Mouse (Mus musculus): ENCODE results near the gene Ndufs7. TPM values are rescaled to one million over a fixed set of nuclear protein-coding genes. Genes with fewer than 3 reads are reported as not detected.

Ndufs7 gene
- total and polyA plus RNA-seq, 3 experiments = 943 to 1,990 (median 1,108) TPM

DNA sequence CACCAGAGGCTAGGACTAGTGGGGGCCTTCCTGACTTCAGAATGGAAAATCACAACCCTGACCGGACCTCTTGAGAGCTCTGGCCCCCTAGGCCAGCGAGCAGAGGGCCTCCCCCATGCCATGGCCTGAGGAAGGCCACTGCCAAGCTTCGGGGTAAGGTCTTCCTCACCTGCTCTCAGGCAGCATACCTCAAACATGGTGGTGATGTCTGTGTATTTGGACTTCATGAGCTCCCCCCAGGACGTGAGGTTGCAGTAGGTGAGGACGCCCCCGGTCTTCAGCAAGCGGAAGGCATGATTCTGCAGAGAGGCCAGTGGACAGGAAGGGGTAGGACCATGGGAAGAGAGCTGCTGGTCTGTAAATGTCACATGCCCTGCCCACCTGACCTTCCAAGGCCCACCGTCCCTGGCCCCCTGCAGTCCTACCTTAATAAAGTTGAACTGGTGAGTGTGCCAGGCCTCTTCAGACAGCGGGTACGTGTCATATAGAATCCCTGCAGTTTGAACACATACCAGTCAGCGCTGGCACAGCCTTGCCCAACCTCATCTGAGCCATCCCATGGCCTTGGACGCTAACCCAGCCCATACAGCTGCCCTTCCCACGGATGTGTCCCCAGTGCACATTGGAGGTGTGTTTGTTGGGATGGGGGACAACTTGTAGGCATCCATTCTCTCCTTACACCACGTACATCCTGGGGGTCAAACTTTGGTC, 10.0 kb downstream of the Ndufs7 start:
- Histone ChIP-seq H3K4me3 (no peak overlapping the region), H3K36me3 (ENCODE audit: control insufficient read depth, insufficient read depth, low read length) (no peaks in the 10 kb centered on the region), H3K27ac (no peak overlapping the region; the same call in 1 of the 2 replicates), H3K79me2 (replicated peaks; ENCODE audit: control insufficient read depth, insufficient read depth, low read length) (0 out of 2 replicates have a peak, but pooled peaks cover 1% of the 10 kb centered on the region), H3K9ac (ENCODE audit: low read depth, low read length) (no peak overlapping the region), H3K4me1 (ENCODE audit: control insufficient read depth, insufficient read depth, low read length) (peaks cover 7% of the 10 kb centered on the region), H3K27me3 (ENCODE audit: control insufficient read depth, insufficient read depth, low read length) (no peaks in the 10 kb centered on the region)
- DNase-seq = no peak
- TF ChIP-seq POLR2A (IDR thresholded peaks at IDR 0.05; ENCODE audit: insufficient read depth, low read depth, low read length) (no peak), CTCF (IDR thresholded peaks at IDR 0.05) (no peak), EP300 (IDR thresholded peaks at IDR 0.05; ENCODE audit: insufficient read depth, low read depth, low read length) (no peak)
- 88% methylated on average over 14 of the region's 14 CpGs for WGBS
- intact Hi-C loops (cut with DNase I) = no loop called here

GRCm38 (mm10) chr10:80259463-80259805, 10.5 kb downstream of the Ndufs7 start:
- H3K4me3 ChIP-seq = no peak overlapping the region
- H3K4me1 ChIP-seq (ENCODE audit: control insufficient read depth, insufficient read depth, low read length) = peaks cover 7% of the 10 kb centered on the region
- WGBS = 59% methylated on average over 6 of the region's 6 CpGs
- intact Hi-C loops (cut with DNase I) = no loop called here
- 0 out of 2 replicates have a peak, but pooled peaks cover 1% of the 10 kb centered on the region for H3K79me2 ChIP-seq (replicated peaks; ENCODE audit: control insufficient read depth, insufficient read depth, low read length)
- H3K36me3 ChIP-seq (ENCODE audit: control insufficient read depth, insufficient read depth, low read length) = no peaks in the 10 kb centered on the region
- H3K27me3 ChIP-seq (ENCODE audit: control insufficient read depth, insufficient read depth, low read length) = no peaks in the 10 kb centered on the region
- H3K9ac ChIP-seq (ENCODE audit: low read depth, low read length) = peak overlapping the region; percentile 76
- H3K27ac ChIP-seq = peak overlapping the region; percentile 98
- no peak for TF ChIP-seq CTCF (IDR thresholded peaks at IDR 0.05)
- TF ChIP-seq POLR2A (IDR thresholded peaks at IDR 0.05; ENCODE audit: insufficient read depth, low read depth, low read length) = no peak
- 0 out of 2 replicates have a peak, but pooled peaks have one; percentile 6 for TF ChIP-seq EP300 (IDR thresholded peaks at IDR 0.05; ENCODE audit: insufficient read depth, low read depth, low read length)
- no peak for DNase-seq

DNA sequence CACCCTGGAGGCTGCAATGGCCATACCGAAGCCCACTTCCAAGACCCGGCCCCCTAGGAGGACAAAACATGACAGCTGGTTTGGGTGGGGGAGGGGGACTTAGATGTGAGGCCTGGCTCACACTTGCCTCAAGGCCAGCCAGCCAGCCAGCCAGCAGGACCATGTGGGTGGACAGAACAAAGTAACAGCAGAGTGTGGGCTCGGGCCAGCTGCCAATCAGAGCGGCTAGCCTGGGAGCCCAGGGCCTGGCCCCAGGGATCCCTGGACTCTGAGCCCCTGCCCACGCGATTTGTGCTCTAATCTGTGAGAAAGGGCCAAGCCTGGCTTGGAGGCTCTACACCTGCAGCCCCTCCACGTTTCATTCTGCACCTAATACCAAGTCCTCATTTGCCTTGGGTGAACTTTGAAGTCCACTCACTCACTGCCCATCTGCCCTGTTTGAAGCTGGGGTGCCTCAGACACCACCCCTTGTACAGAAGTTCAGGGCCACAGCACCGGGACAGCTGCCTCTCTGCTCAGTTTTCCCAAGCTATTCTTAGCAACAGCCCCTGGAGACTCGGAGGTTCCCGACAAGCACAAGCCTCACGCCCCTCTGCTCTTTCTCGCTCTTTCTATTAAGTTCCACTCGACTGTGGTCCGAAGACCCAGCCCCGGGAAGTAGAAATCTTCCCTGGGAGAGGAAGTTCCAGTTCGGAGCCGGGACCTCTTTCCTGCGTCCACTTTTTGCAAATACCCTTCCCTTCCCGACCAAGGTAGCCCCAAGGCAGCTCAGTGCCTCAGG, 11.1 kb downstream of the Ndufs7 start:
- intact Hi-C loops (cut with DNase I) = loop anchor here (1.0 to 10.0 kb wide), 2 partner anchors 11 to 275 kb away; partner anchors contain the start of genes Cnn2, Ndufs7 and Tmem259
- TF ChIP-seq POLR2A (IDR thresholded peaks at IDR 0.05; ENCODE audit: insufficient read depth, low read depth, low read length) (0 out of 2 replicates have a peak, but pooled peaks have one; percentile 21), EP300 (IDR thresholded peaks at IDR 0.05; ENCODE audit: insufficient read depth, low read depth, low read length) (no peak)
- H3K4me1 ChIP-seq (ENCODE audit: control insufficient read depth, insufficient read depth, low read length) = peaks cover 7% of the 10 kb centered on the region
- 7% methylated on average over 19 of the region's 19 CpGs for WGBS
- peak; percentile 67 to 68 for DNase-seq
- peak overlapping the region; percentile 98 for H3K27ac ChIP-seq
- H3K9ac ChIP-seq (ENCODE audit: low read depth, low read length) = peak overlapping the region; percentile 76
- H3K27me3 ChIP-seq (ENCODE audit: control insufficient read depth, insufficient read depth, low read length) = no peaks in the 10 kb centered on the region
- no peaks in the 10 kb centered on the region for H3K79me2 ChIP-seq (replicated peaks; ENCODE audit: control insufficient read depth, insufficient read depth, low read length)
- peak overlapping the region; percentile 75 for H3K4me3 ChIP-seq
- no peaks in the 10 kb centered on the region for H3K36me3 ChIP-seq (ENCODE audit: control insufficient read depth, insufficient read depth, low read length)

- Histone ChIP-seq H3K36me3 (ENCODE audit: control insufficient read depth, insufficient read depth, low read length) (no peaks in the 10 kb centered on the region), H3K27me3 (ENCODE audit: control insufficient read depth, insufficient read depth, low read length) (no peaks in the 10 kb centered on the region), H3K79me2 (replicated peaks; ENCODE audit: control insufficient read depth, insufficient read depth, low read length) (no peaks in the 10 kb centered on the region), H3K27ac (peak within 1 kb of the TSS; percentile 98), H3K4me3 (peak within 1 kb of the TSS; percentile 75), H3K9ac (ENCODE audit: low read depth, low read length) (peak within 1 kb of the TSS; percentile 76), H3K4me1 (ENCODE audit: control insufficient read depth, insufficient read depth, low read length) (peaks cover 7% of the 10 kb centered on the region)
- DNase-seq = peak; percentile 98 to 99
- under 1% methylated on average over 49 of the region's 49 CpGs for WGBS
- intact Hi-C loops (cut with DNase I) = loop anchor here (1.0 to 10.0 kb wide), 2 partner anchors 12 to 276 kb away; partner anchors contain the start of genes Cnn2, Ndufs7 and Tmem259
- no peak for TF ChIP-seq EP300 (IDR thresholded peaks at IDR 0.05; ENCODE audit: insufficient read depth, low read depth, low read length)
- TF ChIP-seq POLR2A (IDR thresholded peaks at IDR 0.05; ENCODE audit: insufficient read depth, low read depth, low read length) = peak; percentile 79
- no peak for TF ChIP-seq CTCF (IDR thresholded peaks at IDR 0.05)
Observed at GRCm38 (mm10) chr10:80260642-80261584, 12.0 kb downstream of the Ndufs7 start, which contains the start of the genes Gamt and Dazap1. Gene Gamt (minus strand): TSS chr10:80261012. Gene Dazap1 (plus strand): TSS chr10:80261486.

DNA sequence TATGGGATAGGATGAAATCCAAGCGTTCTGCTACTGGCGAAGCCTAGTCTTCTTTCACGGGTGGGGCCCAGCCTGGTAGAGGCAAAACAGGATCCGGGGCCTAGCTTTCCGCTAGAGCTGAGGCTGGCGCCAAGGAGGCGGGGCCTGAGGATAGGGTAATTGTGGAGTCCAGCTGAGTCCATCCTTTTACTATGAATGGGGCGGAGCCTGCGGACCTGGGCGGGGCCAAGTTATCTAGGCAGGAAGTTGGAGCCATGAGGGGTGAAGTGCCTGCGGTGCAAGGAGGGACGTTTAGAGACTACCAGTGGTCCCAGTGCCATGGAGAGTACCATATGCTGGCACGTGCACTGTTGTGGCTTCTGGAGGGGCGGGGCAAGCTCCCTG, 12.7 kb downstream of the Ndufs7 start:
- Histone ChIP-seq H3K9ac (ENCODE audit: low read depth, low read length) (peak overlapping the region; percentile 73), H3K4me3 (peak overlapping the region; percentile 75), H3K79me2 (replicated peaks; ENCODE audit: control insufficient read depth, insufficient read depth, low read length) (no peaks in the 10 kb centered on the region), H3K27ac (peak overlapping the region; percentile 98), H3K36me3 (ENCODE audit: control insufficient read depth, insufficient read depth, low read length) (peaks cover 4% of the 10 kb centered on the region), H3K27me3 (ENCODE audit: control insufficient read depth, insufficient read depth, low read length) (no peaks in the 10 kb centered on the region), H3K4me1 (ENCODE audit: control insufficient read depth, insufficient read depth, low read length) (peaks cover 7% of the 10 kb centered on the region)
- 1% methylated on average over 14 of the region's 14 CpGs for WGBS
- intact Hi-C loops (cut with DNase I) = loop anchor here (10.0 kb wide), 1 partner anchor 277 kb away; the partner anchor contains the start of genes Cnn2 and Tmem259
- no peak for TF ChIP-seq CTCF (IDR thresholded peaks at IDR 0.05)
- TF ChIP-seq POLR2A (IDR thresholded peaks at IDR 0.05; ENCODE audit: insufficient read depth, low read depth, low read length) = peak; percentile 43; the same call in 1 of the 2 replicates
- 0 out of 2 replicates have a peak, but pooled peaks have one; percentile 33 for TF ChIP-seq EP300 (IDR thresholded peaks at IDR 0.05; ENCODE audit: insufficient read depth, low read depth, low read length)
- DNase-seq = peak; percentile 96 to 98

Measured in heart, adult 2 months (tissue).